Mouse (Mus musculus) testis, postnatal 10 days (tissue): ENCODE results near the gene Zwint.

Experiments
- DNase-seq: peaks from one replicate; pipeline ENCODE4 v3.0.0; 2021; ENCODE audit warnings: low spot score

Zwint gene

GRCm38 (mm10) chr10:72654270-72655016 is at the start of gene Zwint:
Gene Zwint, plus strand, starts transcription at chr10:72654845.
- peak; percentile 97 for DNase-seq

- DNase-seq: no peak
Measured at GRCm38 (mm10) chr10:72613125-72613915, 41.3 kb upstream of the Zwint start.

- DNase-seq: no peak
Measured at GRCm38 (mm10) chr10:72616153-72616552, 38.5 kb upstream of the Zwint start.

GRCm38 (mm10) chr10:72620527-72620926 is 34.1 kb upstream of the Zwint start:
- no peak for DNase-seq

GRCm38 (mm10) chr10:72623561-72623960 is 31.1 kb upstream of the Zwint start:
- no peak for DNase-seq

- DNase-seq: no peak
Measured at GRCm38 (mm10) chr10:72634125-72634524, 20.5 kb upstream of the Zwint start.

GRCm38 (mm10) chr10:72650867-72651266 is 3.8 kb upstream of the Zwint start:
- no peak for DNase-seq

- DNase-seq: no peak
Measured at GRCm38 (mm10) chr10:72653797-72654196, 848 bp upstream of the Zwint start.

- peak; percentile 45 for DNase-seq
Measured at GRCm38 (mm10) chr10:72655017-72655509, 418 bp downstream of the Zwint start.

- DNase-seq: no peak
Measured at GRCm38 (mm10) chr10:72659198-72659597, 4.6 kb downstream of the Zwint start.

GRCm38 (mm10) chr10:72660350-72660749 is 5.7 kb downstream of the Zwint start:
- no peak for DNase-seq

GRCm38 (mm10) chr10:72667856-72668255 is 13.2 kb downstream of the Zwint start:
- DNase-seq: no peak

- DNase-seq: no peak
Measured at GRCm38 (mm10) chr10:72669086-72669485, 14.4 kb downstream of the Zwint start.

GRCm38 (mm10) chr10:72675971-72676370 is 21.3 kb downstream of the Zwint start:
- no peak for DNase-seq

- DNase-seq: no peak
Measured at GRCm38 (mm10) chr10:72676550-72676949, 21.9 kb downstream of the Zwint start.

GRCm38 (mm10) chr10:72679086-72679485 is 24.4 kb downstream of the Zwint start:
- DNase-seq: no peak

- no peak for DNase-seq
Measured at GRCm38 (mm10) chr10:72701092-72701491, 46.4 kb downstream of the Zwint start.

- no peak for DNase-seq
Measured at GRCm38 (mm10) chr10:72713754-72714153, 59.1 kb downstream of the Zwint start.
